Mouse (Mus musculus) embryo, embryonic 10.5 days (tissue): ENCODE results near the gene Rpl37.
"Not testable (repeated sequence)": the region's sequence is repeated elsewhere in the genome, so short reads cannot be mapped to it uniquely, and the experiment has no call there.

Source experiments
- DNase-seq: peaks from one replicate; pipeline ENCODE4 v3.0.0-alpha.2; 2015; ENCODE audit warnings: low spot score

Gene Rpl37

DNA sequence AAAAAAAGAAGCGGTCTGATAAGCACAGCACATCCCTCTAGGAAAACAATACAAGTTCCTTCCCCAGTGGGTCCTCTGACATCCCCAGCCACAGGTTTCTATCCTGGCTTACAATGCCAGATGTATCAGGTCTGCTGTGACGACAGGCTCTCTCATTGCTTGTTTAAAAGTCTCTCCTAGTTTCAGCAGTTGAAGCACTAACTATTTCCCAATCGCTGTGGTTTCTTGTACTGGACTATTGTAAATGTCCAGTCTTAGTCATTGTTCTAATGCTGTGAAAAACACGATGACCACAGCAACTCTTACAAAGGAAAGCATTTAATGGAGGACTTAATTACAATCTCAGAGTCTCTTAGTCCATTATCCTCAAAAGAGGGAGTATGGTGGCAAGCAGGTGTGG, 10.0 kb downstream of the Rpl37 start:
- DNase-seq: no peak

- no peak for DNase-seq
Measured at GRCm38 (mm10) chr15:5127487-5127886, 11.0 kb downstream of the Rpl37 start.

DNA sequence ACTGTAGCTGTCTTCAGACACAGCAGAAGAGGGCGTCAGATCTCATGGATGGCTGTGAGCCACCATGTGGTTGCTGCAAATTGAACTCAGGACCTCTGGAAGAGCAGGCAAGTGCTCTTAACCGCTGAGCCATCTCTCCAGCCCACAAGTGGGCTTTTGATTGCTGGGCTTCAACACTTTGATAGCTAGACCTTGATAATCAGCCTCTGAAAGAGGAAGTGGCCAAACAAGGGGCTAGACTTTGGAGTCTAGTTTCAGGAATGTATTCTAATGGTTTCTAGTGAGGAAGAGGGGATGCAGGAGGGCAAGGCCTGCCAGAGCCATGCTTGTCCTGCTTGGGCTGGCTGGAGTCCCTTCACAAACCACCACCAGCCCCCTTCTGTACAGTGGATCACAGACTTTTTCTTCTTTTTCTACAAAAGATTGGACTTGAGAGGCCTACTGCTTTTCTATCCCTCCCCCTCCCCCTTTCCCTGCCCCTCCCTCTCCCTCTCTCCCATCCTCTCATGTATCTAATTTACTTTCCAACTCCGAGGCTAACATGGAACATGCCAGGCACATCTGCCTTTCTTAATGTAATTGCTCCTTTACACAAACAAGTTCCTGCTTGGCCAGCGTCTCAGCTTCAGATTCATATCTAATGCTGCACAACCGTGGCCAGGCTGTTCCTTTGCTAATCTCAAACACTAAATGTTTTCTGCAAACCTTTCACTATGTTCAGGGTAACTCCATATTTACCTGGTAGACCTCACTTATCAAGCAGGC, 11.9 kb downstream of the Rpl37 start:
- no peak for DNase-seq

DNA sequence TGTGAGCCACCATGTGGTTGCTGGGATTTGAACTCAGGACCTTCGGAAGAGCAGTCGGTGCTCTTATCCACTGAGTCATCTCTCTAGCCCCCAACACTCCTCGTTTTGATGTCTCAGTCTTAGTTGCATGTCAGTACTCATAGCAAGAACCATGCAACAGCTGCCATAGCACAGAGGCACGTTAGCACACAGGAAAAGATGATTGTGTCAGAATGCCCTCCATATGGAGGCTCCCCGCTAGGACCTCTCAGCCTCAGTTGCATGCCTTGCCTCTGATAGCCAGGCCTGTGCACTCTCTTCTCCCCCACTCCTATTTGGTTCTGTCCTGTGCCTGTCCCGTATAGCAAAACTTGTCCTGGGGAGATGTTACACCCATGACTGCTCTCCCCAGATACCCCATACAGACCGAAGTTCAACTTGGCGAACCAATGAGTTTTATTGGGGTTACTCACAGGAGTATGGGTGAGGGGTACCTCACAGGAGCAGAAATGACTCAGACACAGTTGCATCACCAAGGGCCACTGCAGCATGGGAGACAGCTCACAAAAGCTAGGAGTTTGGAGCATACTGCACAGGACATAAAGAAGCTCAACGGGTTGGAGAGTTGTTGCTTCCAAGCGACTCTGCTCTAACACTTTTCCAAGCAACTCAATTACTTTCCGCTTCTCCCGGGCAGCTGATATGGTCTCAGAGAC, 12.8 kb downstream of the Rpl37 start:
- no peak for DNase-seq

- DNase-seq: not testable (repeated sequence)
Measured at GRCm38 (mm10) chr15:5130887-5131668, 14.6 kb downstream of the Rpl37 start.

DNA sequence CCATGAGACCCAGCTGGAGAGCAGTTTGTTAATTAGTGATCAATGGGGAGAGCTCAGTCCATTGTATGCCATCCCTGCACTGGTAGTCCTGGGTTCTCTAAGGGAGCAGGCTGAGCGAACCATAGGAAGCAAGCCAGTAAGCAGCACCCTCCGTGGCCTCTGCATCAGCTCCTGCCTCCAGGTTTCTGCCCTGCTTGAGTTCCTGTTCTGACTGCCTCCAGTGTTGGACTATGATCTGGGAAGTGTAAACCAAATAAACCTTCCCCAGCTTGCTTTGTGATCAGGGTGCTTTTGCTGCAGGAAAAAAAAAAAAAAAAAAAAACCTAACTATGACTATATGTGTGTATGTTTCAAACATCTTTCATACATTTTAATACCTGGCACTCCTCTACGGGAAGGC, 16.9 kb downstream of the Rpl37 start:
- DNase-seq: no peak

DNA sequence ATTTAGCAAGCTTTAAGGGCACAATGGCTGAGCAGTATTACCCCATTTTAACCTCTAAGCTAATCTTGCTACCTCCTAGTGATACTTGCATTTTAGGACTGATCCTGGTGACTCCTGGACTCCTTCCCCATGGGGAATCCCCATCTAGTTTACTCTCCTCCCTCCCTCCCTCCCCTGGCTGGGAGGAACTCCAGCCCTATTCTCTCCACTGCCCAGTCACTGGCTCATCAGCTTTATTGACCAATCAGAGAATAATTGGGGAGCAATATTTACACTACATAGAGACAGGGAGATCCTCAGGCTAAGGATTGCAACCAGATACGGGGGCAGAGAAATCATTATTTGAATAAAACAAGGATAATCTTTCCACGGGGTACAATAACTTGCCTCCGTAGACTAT, 17.7 kb downstream of the Rpl37 start:
- DNase-seq: no peak

DNA sequence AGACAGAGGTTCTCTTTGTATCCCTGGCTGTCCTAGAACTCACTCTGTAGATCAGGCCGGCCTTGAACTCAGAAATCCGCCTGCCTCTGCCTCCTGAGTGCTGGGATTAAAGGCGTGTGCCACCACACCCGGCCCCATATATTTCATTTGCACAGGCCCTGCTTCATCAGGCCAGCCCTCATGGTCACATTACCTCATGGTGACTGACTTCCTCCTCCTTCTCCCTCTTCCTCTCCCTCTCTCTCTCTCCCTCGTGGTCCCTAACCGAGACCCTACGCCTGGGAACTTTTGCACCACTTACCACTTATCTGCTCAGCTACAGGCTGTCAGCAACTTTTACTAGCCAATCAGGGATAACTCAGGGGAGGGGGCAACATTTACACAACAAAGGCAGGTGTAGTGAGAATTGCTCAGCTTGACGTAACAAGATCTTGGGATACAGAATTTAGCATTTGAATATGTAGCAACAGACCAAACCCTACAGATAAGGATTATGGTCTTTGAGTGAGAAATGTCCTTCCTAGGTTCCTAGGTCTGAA, 18.6 kb downstream of the Rpl37 start:
- DNase-seq: no peak

GRCm38 (mm10) chr15:5138021-5138856, 21.8 kb downstream of the Rpl37 start:
- DNase-seq: no peak

- no peak for DNase-seq
Measured at GRCm38 (mm10) chr15:5139366-5139765, 22.9 kb downstream of the Rpl37 start.

GRCm38 (mm10) chr15:5139863-5140262, 23.4 kb downstream of the Rpl37 start:
- no peak for DNase-seq

GRCm38 (mm10) chr15:5140357-5140756, 23.9 kb downstream of the Rpl37 start:
- DNase-seq: no peak

- no peak for DNase-seq
Measured at GRCm38 (mm10) chr15:5142047-5142446, 25.6 kb downstream of the Rpl37 start.

GRCm38 (mm10) chr15:5142714-5143113, 26.3 kb downstream of the Rpl37 start:
- DNase-seq: no peak

DNA sequence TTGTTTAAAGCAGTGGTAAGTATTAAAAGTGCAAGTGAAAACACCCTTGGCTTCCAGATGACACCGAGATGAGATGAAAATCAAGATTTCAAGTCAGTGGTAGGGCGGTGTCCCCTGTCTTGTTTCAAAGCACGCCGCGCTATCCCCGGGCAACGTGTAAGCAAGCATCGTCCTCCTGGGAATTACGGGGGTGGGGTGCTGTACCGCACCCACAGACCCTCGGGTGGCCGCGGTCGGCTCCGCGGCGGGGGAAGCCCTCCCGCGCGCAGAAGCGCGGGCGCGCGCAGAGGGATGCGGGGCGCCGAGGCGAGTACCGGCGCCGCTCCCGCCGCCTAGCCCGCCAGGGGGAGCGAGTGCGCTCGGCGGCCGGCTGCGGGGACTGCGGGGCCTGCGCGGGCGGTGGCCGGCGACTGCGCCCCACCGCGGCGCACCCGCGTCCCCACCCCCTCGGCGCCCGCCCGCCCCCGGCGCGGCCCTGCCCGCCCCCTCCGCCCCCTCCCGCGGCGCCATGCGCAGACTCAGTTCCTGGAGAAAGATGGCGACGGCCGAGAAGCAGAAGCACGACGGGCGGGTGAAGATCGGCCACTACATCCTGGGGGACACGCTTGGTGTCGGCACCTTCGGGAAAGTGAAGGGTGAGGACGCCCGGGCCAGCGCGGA, 27.0 kb downstream of the Rpl37 start, which contains the start of gene Prkaa1:
TSS of gene Prkaa1 (plus strand) at position 501 of the 660 bp plus-strand sequence.
- peak; percentile 74 for DNase-seq

DNA sequence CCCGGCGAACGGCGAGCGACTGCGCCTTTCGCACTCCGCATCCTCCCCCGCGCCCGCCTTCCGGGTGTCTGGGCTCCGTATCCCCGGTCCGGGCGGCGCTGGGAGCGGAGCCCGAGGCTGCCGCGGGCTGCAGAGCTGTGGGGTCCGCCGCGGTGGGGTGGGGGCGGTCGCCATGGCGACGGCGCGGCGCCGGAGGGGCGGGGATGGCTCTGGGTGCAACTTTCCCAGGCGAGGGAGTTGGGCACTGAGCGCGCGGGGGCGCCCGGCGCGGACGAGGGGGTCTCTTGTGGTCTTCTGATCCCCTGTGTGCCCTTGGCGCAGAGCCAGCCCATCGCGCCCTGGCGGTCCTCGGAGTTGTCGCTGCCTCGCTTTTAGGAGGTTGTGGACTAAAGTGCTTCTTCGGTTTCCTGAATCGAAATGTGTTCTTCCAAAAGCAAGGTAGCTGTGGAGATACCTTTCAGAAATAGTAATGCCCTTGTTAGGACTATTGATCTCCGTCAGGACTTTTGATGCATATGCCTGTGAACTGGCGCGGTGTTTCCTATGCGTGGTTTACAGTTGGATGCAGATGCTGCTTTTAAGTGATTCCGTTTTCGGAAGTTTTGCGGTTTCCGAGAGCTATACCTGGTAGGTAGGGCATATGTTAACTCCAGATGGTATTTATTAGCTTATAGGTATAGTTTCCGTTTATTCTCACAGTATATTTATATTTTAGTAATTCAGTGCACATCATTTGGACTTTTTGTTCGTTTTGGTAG, 27.8 kb downstream of the Rpl37 start:
- peak; percentile 73 for DNase-seq

DNA sequence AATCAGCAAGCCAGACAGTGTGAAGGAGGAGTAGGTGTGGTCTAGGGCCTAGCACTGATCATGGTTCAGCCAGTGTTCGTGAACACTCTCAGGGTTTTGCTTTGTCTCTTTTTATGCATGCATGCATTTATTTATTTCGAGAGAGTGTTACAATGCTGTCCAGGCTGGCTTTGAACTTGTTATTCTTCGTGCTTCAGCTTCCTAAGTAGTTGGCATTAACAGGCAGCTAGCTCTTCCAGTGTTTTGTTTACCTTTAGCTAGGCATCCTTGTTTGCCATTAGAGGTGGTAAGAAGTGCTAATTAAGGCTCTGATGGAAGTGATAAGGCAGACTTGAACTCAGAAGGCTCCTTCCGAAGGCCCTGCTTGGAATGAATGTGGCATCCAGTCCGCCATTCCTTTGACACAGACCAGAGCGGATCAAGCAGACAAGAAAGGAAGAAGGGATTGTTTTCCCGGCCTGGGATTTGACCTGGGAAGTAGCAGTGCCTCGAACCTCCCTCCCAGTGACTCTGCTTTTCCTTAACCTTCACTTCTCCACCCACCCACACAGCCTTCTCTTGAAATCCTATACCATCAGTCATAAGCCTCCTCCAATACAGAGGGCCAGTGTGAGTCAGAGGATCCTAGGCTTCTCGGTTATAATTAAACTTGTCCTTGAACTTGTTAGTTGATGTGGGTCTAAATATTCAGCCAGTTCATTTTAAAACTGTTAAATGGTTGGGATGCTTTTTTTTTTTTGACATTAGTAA, 28.9 kb downstream of the Rpl37 start:
- DNase-seq: no peak

DNA sequence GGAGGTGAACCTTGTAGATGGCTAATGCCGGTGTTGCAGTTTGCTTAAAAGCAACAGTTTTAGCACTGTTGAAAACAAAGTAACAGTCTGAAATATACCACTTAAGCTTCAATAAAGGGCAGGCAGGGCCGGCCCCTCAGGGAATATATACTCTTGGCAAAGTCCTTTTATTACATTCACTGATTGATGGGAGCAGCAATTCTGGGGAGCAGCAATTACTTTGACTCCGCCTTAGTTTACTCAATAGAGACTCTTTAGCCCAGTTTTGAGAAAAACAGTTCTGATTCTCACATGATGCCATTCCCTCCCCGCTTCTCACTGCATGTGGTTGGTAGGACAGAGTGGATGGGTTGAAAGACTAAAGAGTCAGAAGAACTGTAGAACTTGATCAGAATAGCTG, 32.7 kb downstream of the Rpl37 start:
- DNase-seq: no peak

GRCm38 (mm10) chr15:5152171-5152570, 35.7 kb downstream of the Rpl37 start:
- DNase-seq: no peak

DNA sequence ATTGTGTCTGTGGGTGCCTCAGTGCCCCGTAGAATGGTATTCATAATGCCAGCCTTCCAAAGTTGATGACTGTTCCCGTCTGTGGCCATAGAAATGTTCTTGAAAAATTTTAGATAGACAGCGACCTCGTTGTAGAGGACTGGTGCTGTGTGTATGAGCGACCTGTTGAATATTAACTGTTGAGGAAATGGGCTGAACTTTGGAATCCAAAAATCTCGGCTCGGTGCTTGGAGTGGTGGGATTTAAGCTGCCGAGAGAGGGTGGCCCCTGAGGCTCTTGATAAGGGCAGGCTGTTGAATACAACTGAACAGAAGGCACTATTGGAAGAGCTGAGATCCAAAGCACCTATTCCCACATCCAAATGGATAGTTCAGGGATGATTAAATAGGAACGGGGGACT, 38.2 kb downstream of the Rpl37 start:
- no peak for DNase-seq
